Mouse (Mus musculus) liver, postnatal 0 days (tissue): Measurements from ENCODE around the gene Chtop. TPM values are rescaled to one million over a fixed set of nuclear protein-coding genes. Genes with fewer than 3 reads are reported as not detected.

Source experiments
- ATAC-seq: fragments of 200-750 bp; cut with Nextera tagmentation; 2 replicates; pipeline ENCODE4 v1.8.0; 2017; ENCODE audit warnings: mild to moderate bottlenecking, moderate library complexity
- DNase-seq: peaks from one replicate; pipeline ENCODE4 v3.0.0-alpha.2; 2016
- H3K27ac ChIP-seq: fragments of 300-500 bp; sonication (generic); 2 replicates; pipeline ENCODE4 v1.5.1; 2014; ENCODE audit warnings: antibody characterized with exemption, moderate library complexity, mild to moderate bottlenecking, low read depth
- H3K27me3 ChIP-seq: fragments of 300-500 bp; sonication (generic); 2 replicates; pipeline ENCODE4 v1.6.1; 2014; ENCODE audit warnings: low read length, control low read depth, mixed read lengths; ENCODE audit not compliant: insufficient read depth
- H3K36me3 ChIP-seq: fragments of 300-500 bp; sonication (generic); replicated peaks from 2 replicates; pipeline ENCODE4 v1.6.1; 2014; ENCODE audit warnings: mild to moderate bottlenecking, control low read depth, low read length, moderate library complexity, mixed read lengths; ENCODE audit not compliant: insufficient read depth
- H3K4me1 ChIP-seq: fragments of 300-500 bp; sonication (generic); 2 replicates; pipeline ENCODE4 v1.6.1; 2014; ENCODE audit warnings: antibody characterized with exemption, mild to moderate bottlenecking, control low read depth; ENCODE audit not compliant: insufficient read depth
- H3K4me2 ChIP-seq: fragments of 300-500 bp; sonication (generic); 2 replicates; pipeline ENCODE4 v1.6.1; 2014; ENCODE audit warnings: low read depth, mild to moderate bottlenecking, low read length, moderate library complexity, mixed read lengths
- H3K4me3 ChIP-seq: fragments of 300-500 bp; sonication (generic); 2 replicates; pipeline ENCODE4 v1.5.1; 2014; ENCODE audit warnings: low read depth, low read length
- H3K9ac ChIP-seq: fragments of 300-500 bp; sonication (generic); replicated peaks from 2 replicates; pipeline ENCODE4 v1.6.1; 2014; ENCODE audit warnings: mild to moderate bottlenecking, moderate library complexity
- H3K9me3 ChIP-seq: fragments of 300-500 bp; sonication (generic); 2 replicates; pipeline ENCODE4 v1.6.1; 2016; ENCODE audit warnings: mild to moderate bottlenecking, control low read depth, low read length, mixed read lengths
- CTCF ChIP-seq: sonication (generic); IDR thresholded peaks from 2 replicates; pipeline ENCODE4 v1.5.1; 2016; ENCODE audit warnings: antibody characterized with exemption, low read depth
- EP300 ChIP-seq: IDR thresholded peaks from 2 replicates; pipeline ENCODE4 v1.6.1; 2016; ENCODE audit warnings: antibody characterized with exemption, low read depth, mild to moderate bottlenecking
- WGBS: fragments of 180-500 bp; shearing (Covaris S2); extraction: QIAGEN DNeasy Blood & Tissue Kit; methylation state at CpG from one replicate; pipeline ENCODE4 v1.1.7; 2014; ENCODE audit not compliant: insufficient replicate concordance; 5-methylcytosine and 5-hydroxymethylcytosine counted together
- polyA plus RNA-seq: library from polyadenylated mRNA; unstranded; fragments of >200 nt; fragmentation: Nextera tagmentation; extraction: Ambion mirVana; gene quantifications from 2 replicates; pipeline ENCODE4 v1.2.1, GENCODE M21; 2015

The Chtop gene
- 39.9 and 42.9 TPM in 2 replicates for polyA plus RNA-seq

GRCm38 (mm10) chr3:90508950-90509746, at the start of gene Chtop:
Gene Chtop, minus strand, starts transcription at chr3:90509498.
- Histone ChIP-seq H3K4me1 (peaks cover 16% of the 10 kb centered on the region), H3K27ac (peak within 1 kb of the TSS; percentile 99), H3K27me3 (no peaks in the 10 kb centered on the region), H3K36me3 (peaks cover 38% of the 10 kb centered on the region), H3K4me2 (peak within 1 kb of the TSS; percentile 79), H3K4me3 (peak within 1 kb of the TSS; percentile 96), H3K9ac (peak within 1 kb of the TSS; percentile 99), H3K9me3 (no peaks in the 10 kb centered on the region)
- ATAC-seq, result peak; percentile 94
- 0 out of 2 replicates have a peak, but pooled peaks have one; percentile 4 for TF ChIP-seq CTCF
- peak; percentile 63 for TF ChIP-seq EP300
- DNase-seq, result peak; percentile 100
- 1% methylated on average over 60 of the region's 66 CpGs for WGBS

- Histone ChIP-seq H3K9ac (no peak overlapping the region), H3K4me1 (no peaks in the 10 kb centered on the region), H3K4me2 (no peak overlapping the region), H3K36me3 (no peaks in the 10 kb centered on the region), H3K4me3 (no peak overlapping the region), H3K27me3 (no peaks in the 10 kb centered on the region), H3K27ac (no peak overlapping the region), H3K9me3 (no peaks in the 10 kb centered on the region)
- ATAC-seq (no peak), DNase-seq (no peak)
- no peak for TF ChIP-seq CTCF
- 68% methylated on average over 5 of the region's 5 CpGs for WGBS
Measured at GRCm38 (mm10) chr3:90555954-90556353, 46.7 kb upstream of the Chtop start.

GRCm38 (mm10) chr3:90552231-90552630, 42.9 kb upstream of the Chtop start:
- Histone ChIP-seq H3K9me3 (no peaks in the 10 kb centered on the region), H3K36me3 (no peaks in the 10 kb centered on the region), H3K4me2 (no peak overlapping the region), H3K27me3 (no peaks in the 10 kb centered on the region), H3K27ac (no peak overlapping the region), H3K9ac (no peak overlapping the region), H3K4me1 (no peaks in the 10 kb centered on the region), H3K4me3 (no peak overlapping the region)
- 74% methylated on average over 2 of the region's 2 CpGs for WGBS
- no peak for DNase-seq
- TF ChIP-seq CTCF (no peak), EP300 (no peak)
- no peak for ATAC-seq

- Histone ChIP-seq H3K9ac (no peak overlapping the region), H3K9me3 (no peaks in the 10 kb centered on the region), H3K27ac (no peak overlapping the region), H3K4me3 (no peak overlapping the region), H3K36me3 (no peaks in the 10 kb centered on the region), H3K27me3 (no peaks in the 10 kb centered on the region), H3K4me2 (no peak overlapping the region), H3K4me1 (no peaks in the 10 kb centered on the region)
- 80% methylated on average over 2 of the region's 2 CpGs for WGBS
- ATAC-seq, result no peak
- DNase-seq, result no peak
- TF ChIP-seq EP300 (no peak), CTCF (no peak)
Measured at GRCm38 (mm10) chr3:90550421-90550790, 41.1 kb upstream of the Chtop start.

- Histone ChIP-seq H3K9ac (no peak overlapping the region), H3K4me3 (no peak overlapping the region), H3K36me3 (no peaks in the 10 kb centered on the region), H3K4me2 (no peak overlapping the region), H3K9me3 (no peaks in the 10 kb centered on the region), H3K4me1 (no peaks in the 10 kb centered on the region), H3K27me3 (no peaks in the 10 kb centered on the region), H3K27ac (no peak overlapping the region)
- WGBS, result 60% methylated on average over 5 of the region's 5 CpGs
- no peak for TF ChIP-seq EP300
- DNase-seq, result no peak
- no peak for ATAC-seq
Measured at GRCm38 (mm10) chr3:90549676-90550420, 40.5 kb upstream of the Chtop start.

- Histone ChIP-seq H3K4me3 (peak overlapping the region; percentile 10; the same call in 1 of the 2 replicates), H3K27me3 (no peaks in the 10 kb centered on the region), H3K27ac (no peak overlapping the region), H3K9ac (no peak overlapping the region), H3K4me2 (no peak overlapping the region), H3K36me3 (no peaks in the 10 kb centered on the region), H3K4me1 (peaks cover 3% of the 10 kb centered on the region; the same call in 1 of the 2 replicates), H3K9me3 (no peaks in the 10 kb centered on the region)
- no peak for TF ChIP-seq CTCF
- no peak for TF ChIP-seq EP300
- DNase-seq (no peak), ATAC-seq (peak; percentile 39)
- WGBS, result 70% methylated on average over 4 of the region's 4 CpGs
Measured at GRCm38 (mm10) chr3:90540904-90541303, 31.6 kb upstream of the Chtop start.
